Mouse (Mus musculus): ENCODE data around the gene Tmem273. TPM values are rescaled to one million over a fixed set of nuclear protein-coding genes. Genes with fewer than 3 reads are reported as not detected.
A peak's percentile ranks its signal among the peaks of the same experiment; 100 is the strongest.

Tmem273 gene
- total RNA-seq, 1 experiment from 2014 or later: 31.4 TPM

- no peak for ATAC-seq (replicated peaks in 1 of 2; ENCODE audit: insufficient read depth in 1 of 2, low FRiP score in 2 of 2, low TSS enrichment in 1 of 2, low read depth in 1 of 2, poor library complexity in 2 of 2, severe bottlenecking in 2 of 2)
Measured at GRCm38 (mm10) chr14:32835596-32835995, 49.8 kb downstream of the Tmem273 start.

- ATAC-seq (replicated peaks in 1 of 2; ENCODE audit: insufficient read depth in 1 of 2, low FRiP score in 2 of 2, low TSS enrichment in 1 of 2, low read depth in 1 of 2, poor library complexity in 2 of 2, severe bottlenecking in 2 of 2): no peak
Measured at GRCm38 (mm10) chr14:32836191-32836590, 50.4 kb downstream of the Tmem273 start.

DNA sequence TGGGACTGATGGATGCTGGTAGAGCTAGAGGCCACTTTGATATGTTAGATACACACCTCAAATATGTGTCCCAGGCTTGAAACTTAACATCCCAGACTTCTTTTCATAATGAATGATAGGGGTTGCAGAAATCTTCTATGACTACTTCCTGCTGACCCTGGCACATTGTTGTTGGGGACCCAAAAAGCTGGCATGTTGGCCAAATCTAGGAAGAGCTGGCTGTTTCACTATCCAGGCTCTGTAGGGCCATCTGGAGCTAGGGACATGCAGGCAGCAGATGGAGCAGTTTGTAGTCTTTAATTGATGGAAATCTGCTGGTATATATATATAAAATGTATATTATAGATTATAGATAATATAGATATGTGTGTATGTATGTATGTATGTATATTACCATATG lies 56.3 kb downstream of the Tmem273 start:
- no peak for ATAC-seq (replicated peaks in 1 of 2; ENCODE audit: insufficient read depth in 1 of 2, low FRiP score in 2 of 2, low TSS enrichment in 1 of 2, low read depth in 1 of 2, poor library complexity in 2 of 2, severe bottlenecking in 2 of 2)

DNA sequence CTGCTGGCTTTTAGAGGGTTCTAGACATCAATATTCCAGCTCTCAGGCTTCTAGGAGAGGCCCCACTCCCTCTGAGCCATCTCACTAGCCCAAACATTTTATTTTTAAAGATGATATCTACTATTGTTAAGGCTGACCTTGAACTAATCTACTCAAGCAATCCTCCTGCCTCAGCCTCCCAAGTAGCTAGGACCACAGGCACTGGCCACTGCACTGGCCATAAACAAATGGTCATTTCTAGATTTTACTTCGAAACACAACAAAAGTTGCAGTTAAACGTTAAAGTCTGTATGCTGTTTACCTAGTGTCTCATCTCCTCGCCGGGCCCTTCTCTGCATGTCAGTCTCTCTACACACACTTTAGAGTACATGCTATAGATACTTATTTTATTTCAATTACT lies 68.3 kb downstream of the Tmem273 start:
- peak in 1 of 2 experiments; percentile 97; a peak in 2 of 4 replicates for ATAC-seq (replicated peaks in 1 of 2; ENCODE audit: insufficient read depth in 1 of 2, low FRiP score in 2 of 2, low TSS enrichment in 1 of 2, low read depth in 1 of 2, poor library complexity in 2 of 2, severe bottlenecking in 2 of 2)

DNA sequence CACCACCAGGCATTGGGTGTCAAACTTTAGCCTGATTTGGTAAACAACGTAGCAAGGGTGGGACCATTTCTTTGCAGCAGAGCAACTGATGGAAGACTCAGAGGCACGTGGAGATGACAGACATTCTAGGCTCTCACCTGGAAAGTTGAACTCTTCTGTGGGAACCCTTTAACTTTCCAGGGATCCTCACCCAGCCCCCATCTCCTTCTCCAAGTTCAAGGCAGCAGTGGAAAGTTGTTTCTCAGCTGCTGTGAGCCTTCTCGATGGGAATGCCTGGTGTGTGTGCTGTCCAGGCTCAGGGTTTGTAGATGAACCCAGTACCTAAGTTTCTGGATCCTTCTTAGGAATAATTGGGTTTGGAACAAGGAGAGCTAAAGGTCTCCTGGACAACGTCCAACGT lies 70.5 kb downstream of the Tmem273 start:
- no peak for ATAC-seq (replicated peaks in 1 of 2; ENCODE audit: insufficient read depth in 1 of 2, low FRiP score in 2 of 2, low TSS enrichment in 1 of 2, low read depth in 1 of 2, poor library complexity in 2 of 2, severe bottlenecking in 2 of 2)

GRCm38 (mm10) chr14:32856681-32857328 lies 71.0 kb downstream of the Tmem273 start, which contains the start of gene Vstm4:
Vstm4 (plus strand) TSS chr14:32856756.
- ATAC-seq (replicated peaks in 1 of 2; ENCODE audit: insufficient read depth in 1 of 2, low FRiP score in 2 of 2, low TSS enrichment in 1 of 2, low read depth in 1 of 2, poor library complexity in 2 of 2, severe bottlenecking in 2 of 2): peak; percentile 8 to 18; a peak in 1 of 4 replicates

DNA sequence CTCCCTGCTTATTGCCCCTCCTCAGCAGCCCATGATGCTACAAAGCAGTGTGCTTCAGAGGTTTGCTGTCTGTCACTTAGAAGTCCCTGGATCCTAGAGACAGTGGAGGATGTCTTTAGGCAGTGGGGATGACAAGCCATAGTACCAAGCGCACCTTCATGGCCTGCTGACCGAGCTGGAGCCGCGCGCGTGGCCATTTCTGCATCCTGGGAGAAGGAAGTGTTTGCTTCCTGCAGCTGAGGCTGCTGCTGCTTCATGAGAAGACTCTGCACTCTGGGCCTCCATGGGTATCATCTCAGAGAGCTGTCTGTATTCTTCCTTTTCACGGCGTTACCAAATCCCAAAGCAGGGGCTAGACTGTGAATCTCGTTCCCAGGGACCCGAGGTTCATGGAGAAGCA lies 72.6 kb downstream of the Tmem273 start:
- no peak for ATAC-seq (replicated peaks in 1 of 2; ENCODE audit: insufficient read depth in 1 of 2, low FRiP score in 2 of 2, low TSS enrichment in 1 of 2, low read depth in 1 of 2, poor library complexity in 2 of 2, severe bottlenecking in 2 of 2)

- ATAC-seq (replicated peaks in 1 of 2; ENCODE audit: insufficient read depth in 1 of 2, low FRiP score in 2 of 2, low TSS enrichment in 1 of 2, low read depth in 1 of 2, poor library complexity in 2 of 2, severe bottlenecking in 2 of 2): no peak
Measured at GRCm38 (mm10) chr14:32858941-32859510, 73.3 kb downstream of the Tmem273 start.

DNA sequence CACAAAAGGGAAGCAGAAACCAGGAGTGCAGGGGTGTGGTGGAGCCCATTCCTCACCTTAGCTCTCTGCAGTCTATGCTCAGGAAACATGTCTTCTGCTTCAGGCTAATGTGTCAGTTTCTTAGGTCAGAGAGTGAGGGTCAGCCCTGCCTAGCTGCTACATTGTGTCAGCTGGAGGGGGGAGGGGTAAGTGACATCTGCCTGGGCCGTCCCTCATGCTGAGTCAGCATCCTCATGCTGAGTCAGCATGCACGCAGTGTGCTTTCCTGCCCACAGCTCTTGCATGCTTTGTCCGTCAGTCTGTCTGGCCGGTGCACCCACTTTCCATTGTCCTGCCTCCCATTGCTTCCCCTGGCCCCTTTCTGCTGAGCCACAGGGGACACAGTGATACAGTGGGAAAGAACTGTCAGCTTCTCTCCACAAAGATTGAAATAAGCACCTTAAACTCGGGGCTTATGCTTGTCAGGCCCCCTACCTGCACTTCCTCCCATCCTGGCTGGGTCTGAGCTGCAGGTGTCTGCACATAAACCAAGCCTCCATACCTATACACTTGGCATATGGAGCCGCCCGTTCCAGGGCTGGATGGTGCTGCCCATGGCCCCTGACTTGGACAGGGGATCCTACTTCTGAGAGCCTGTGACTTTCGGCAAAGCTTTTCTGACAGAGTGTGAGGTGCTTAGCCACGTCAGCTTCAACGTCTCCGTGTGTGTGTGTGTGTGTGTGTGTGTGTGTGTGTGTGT lies 74.2 kb downstream of the Tmem273 start:
- ATAC-seq (replicated peaks in 1 of 2; ENCODE audit: insufficient read depth in 1 of 2, low FRiP score in 2 of 2, low TSS enrichment in 1 of 2, low read depth in 1 of 2, poor library complexity in 2 of 2, severe bottlenecking in 2 of 2): no peak

DNA sequence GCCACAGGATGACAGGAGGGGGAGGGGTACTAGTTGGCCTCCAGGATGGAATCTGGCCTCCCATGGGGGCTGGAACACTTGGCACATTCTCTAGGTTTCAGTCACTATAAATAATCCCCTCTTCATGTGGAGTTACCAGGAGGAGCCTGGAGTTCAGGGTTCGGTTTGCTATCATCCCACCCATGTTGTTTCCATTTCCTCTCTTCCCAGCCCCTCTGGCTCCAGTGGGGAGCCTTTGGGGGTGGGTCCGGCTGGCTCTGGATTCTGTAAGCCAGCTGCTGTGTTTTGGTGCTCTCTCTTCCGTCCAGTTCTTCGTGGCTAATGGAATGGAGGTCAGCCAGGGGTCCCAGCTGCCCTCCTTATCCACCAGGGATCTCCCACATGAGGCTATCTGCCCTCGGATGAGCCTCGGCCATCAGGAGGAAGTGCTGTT lies 75.4 kb downstream of the Tmem273 start:
- no peak for ATAC-seq (replicated peaks in 1 of 2; ENCODE audit: insufficient read depth in 1 of 2, low FRiP score in 2 of 2, low TSS enrichment in 1 of 2, low read depth in 1 of 2, poor library complexity in 2 of 2, severe bottlenecking in 2 of 2)

DNA sequence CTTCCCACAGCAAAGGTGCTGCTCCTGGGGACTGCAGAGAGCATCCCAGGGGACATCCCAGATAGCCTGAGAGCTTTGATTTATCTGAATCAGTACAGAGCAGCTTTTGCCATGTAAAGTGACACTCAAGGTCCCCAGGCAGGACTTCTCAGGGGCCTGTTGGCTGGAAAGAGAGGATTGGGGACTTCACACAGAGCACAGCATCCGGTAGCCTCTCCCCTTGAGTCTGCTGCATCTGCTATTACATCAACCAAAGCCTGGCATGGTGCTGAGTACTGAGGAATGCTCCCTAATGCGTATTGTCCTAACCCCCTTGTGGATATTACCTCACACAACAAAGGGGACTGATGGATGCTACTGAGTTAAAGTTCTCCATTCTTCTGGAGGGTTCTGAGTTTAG lies 75.9 kb downstream of the Tmem273 start:
- no peak for ATAC-seq (replicated peaks in 1 of 2; ENCODE audit: insufficient read depth in 1 of 2, low FRiP score in 2 of 2, low TSS enrichment in 1 of 2, low read depth in 1 of 2, poor library complexity in 2 of 2, severe bottlenecking in 2 of 2)

GRCm38 (mm10) chr14:32865331-32865730 lies 79.6 kb downstream of the Tmem273 start:
- ATAC-seq (replicated peaks in 1 of 2; ENCODE audit: insufficient read depth in 1 of 2, low FRiP score in 2 of 2, low TSS enrichment in 1 of 2, low read depth in 1 of 2, poor library complexity in 2 of 2, severe bottlenecking in 2 of 2): no peak

Other genes starting within 250 kb of the Tmem273 start
- not detected in 2 replicates for gene Prrxl1, start 186.6 kb upstream of the Tmem273 start, total RNA-seq (2017)
- not detected in 2 replicates for gene 3425401B19Rik, start 100.7 kb upstream of the Tmem273 start, total RNA-seq (2017)
- not detected in 2 replicates for gene Fam170b, start 48.0 kb downstream of the Tmem273 start, total RNA-seq (2017)
- 0.06 and 0.30 TPM in 2 replicates for gene Vstm4, start 70.8 kb downstream of the Tmem273 start, total RNA-seq (2017)
- gene Lrrc18, start 205.4 kb downstream of the Tmem273 start, total RNA-seq (2017): not detected in 2 replicates

Measured in hematopoietic stem cell, adult 5-6 weeks (primary cell).